Mouse (Mus musculus): ENCODE data around the gene Adgrv1.
A peak's percentile ranks its signal among the peaks of the same experiment; 100 is the strongest.
"Not testable (repeated sequence)": the region's sequence is repeated elsewhere in the genome, so short reads cannot be mapped to it uniquely, and the experiment has no call there.

Gene Adgrv1

GRCm38 (mm10) chr13:81632720-81633415 lies at the start of gene Adgrv1:
Adgrv1 (minus strand) TSS chr13:81633154.
- DNase-seq, result peak; percentile 79

- DNase-seq, result no peak
These were observed 42.4 kb upstream of the Adgrv1 start for GRCm38 (mm10) chr13:81675333-81675732.

DNA sequence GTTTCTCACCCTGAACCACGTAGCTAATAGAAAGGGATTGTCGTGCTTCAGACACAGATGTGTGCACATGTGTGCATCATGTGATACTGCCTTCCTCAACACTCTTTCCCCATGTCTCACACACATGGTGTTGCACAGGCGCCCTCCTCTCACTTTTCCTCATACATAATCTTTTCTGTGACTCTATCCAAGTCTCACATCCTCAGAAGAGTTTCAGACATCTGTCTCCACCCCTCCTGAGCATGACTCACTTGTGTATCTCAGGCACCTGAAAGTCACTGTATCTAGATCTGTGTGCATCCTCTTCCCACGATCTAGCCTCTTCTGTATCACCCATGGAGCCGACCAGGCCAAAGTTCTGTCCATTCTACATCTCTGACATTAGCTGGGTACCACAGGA lies 34.8 kb upstream of the Adgrv1 start:
- DNase-seq, result no peak

GRCm38 (mm10) chr13:81664331-81664698 lies 31.4 kb upstream of the Adgrv1 start:
- no peak for DNase-seq

DNA sequence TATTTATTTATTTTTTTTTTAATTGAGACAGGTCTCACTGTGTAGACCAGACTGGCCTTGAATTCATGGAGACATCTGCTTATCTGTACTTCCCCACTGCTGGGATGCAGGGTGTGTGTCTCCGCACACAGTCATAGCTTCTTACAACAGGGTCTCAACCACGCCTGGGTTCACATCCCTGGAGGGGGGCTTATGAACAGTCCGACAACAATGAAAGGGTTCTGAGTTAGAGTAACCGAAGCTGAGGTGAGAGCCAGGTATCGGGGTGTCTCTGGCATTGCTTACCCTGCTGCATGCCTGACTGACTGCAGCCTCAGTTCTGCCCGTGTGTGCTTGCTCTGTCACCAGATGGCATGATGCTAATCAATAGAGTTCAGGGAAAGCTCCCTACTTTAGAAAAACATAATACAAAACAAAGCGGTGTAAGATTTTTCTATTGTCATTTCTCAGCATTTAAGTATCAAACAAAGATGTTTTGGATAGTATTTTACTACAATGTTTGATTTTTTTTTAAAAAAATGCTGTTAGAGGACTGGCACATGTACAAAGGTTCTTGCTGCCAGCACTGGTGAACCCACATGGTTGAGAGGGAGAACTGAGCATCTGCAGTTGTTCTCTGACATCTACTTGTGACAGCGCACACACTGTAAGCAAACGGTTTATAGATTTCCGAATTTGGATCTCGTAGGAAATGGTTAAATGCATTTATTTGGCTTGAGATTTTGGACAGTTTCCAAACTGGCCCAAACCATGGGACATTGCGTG lies 30.8 kb upstream of the Adgrv1 start:
- no peak for DNase-seq

DNA sequence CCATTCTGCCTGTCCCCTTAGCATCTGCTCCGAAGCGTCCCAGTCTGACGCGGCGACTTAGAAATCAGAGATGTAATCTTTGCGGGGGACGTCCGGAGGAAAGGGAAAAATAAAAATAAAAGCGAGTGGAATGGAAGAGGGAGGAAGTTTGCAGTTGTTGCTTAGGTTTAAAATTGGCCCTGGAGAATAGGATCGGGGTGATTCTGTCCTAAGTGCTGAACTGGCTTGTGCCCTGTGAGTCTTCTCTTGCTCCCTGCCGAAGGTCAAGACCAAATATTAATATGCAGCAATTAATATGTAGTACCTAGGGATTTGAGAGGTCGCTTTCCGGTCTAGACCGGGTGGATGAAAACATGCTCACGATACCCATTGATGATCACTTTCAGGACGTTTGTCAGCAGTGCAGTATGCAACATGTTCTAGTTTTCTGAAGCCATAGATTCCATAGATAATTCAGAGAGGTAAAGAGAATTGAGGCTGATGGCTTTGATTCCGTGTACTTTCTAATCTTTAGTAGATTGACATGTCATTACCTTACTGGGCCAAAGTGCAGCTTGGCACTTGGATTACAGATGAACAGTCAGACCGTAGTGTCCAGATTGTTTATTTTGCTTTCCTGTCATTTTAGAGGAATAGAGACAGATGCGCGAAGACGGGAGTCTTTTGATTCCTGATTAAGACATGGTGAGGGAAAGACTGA lies 25.2 kb upstream of the Adgrv1 start:
- peak; percentile 31 for DNase-seq

DNA sequence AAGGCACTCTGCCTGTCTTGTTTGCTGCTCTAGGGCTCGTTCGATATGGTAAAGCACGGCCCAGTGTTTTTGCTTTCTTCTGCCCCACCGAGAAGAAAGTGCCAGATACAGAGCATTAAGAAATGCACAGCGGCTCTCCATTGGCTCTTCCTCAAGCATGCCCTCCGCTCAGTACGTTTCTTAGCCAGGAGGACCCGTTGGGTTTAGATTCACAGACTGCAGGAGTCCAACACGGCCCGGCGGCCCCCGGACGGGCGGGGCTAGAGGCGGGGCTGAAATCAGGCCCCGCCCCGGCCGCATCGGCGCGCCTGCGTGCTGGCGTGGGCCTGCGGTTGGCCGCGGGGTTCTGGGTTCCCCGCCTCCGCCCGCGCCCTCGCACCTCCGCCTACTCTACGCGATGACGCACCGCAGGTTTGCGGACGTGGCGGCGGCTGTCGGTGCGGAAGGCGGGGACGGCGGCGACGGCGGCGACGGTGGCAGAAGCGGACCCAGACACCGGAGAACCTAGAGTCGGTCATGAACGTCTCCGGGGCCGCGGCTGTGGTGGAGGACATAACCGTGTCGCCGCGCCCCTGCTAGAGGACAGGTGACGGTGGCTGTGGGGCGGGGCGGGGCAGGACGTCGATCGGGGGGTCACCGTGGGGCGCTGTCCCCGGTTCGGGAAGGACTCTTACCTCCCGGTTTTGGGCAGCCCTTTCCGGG lies 24.5 kb upstream of the Adgrv1 start, which contains the start of gene Lysmd3:
TSS of gene Lysmd3 (plus strand) at position 313 of the 702 bp plus-strand sequence.
- peak; percentile 92 for DNase-seq

DNA sequence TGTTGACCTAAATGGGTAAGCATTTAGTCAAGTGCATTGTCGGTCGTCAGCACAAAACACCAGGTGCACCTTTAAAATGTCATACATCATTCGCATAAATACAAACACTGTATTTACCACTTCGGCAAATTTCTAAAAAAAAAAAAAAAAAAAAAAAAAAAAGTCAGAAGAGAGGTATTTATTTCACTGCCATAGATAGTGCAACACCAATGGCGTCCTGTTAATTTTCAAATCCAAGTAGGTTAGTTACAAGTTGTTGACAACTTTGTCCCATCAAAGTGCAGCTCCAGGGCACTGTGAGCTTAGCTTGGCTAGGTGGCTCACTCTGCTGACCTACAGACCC lies 24.0 kb upstream of the Adgrv1 start:
- no peak for DNase-seq

DNA sequence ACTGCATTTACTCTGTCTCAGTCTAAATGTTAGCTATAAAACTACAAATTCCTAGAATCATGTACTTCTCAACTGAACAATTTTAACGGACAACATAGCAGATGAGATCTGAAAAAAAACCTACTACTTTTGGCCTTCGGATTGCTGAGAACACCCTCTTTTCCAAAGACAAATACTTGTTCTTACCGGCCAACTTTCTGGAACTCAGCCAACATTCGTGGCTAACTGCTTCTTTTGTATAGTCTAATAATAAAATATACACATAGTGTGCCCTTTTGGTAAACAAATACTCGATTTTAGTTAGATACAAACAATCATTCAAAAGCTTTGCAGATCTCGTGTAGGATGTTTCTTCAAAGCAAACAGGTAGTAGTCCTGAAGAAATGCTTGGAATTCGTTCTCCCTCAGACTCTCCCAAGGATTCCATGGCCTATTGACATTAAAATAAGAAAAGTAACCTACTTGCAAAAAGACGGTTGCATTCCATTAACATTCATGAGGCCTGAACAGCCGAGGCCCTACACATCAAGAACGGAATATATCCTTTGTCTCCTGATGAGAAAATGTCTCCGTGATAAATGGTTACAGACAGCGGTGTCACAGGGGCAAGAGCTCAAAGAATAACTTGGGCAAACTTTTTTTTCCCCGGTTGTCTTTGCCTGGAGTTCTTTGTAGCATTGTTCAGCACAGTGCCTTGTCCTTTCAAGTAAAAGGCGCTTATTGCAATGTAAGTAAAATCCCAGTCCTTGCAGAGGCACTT lies 23.3 kb upstream of the Adgrv1 start:
- peak; percentile 17 for DNase-seq

GRCm38 (mm10) chr13:81650382-81650781 lies 17.4 kb upstream of the Adgrv1 start:
- not testable (repeated sequence) for DNase-seq

DNA sequence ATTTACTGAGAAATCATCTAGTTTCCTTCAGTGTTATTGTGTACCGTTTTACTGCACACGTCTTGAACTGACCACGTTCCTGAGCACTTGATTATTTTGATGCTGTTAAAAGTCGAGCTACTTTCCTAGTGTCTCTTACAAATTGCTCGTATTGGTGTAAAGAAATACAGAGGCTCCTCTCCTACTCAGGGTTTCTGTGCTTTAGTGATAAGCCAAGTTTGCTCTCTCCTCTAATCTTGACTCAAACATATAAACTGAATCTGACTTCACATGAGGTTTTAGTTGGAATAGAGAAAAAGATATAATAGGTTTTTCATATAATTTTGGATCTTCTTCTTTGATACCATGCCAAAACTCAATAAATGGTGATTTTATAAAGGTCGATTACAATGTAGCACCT lies 13.4 kb upstream of the Adgrv1 start:
- DNase-seq, result no peak

DNA sequence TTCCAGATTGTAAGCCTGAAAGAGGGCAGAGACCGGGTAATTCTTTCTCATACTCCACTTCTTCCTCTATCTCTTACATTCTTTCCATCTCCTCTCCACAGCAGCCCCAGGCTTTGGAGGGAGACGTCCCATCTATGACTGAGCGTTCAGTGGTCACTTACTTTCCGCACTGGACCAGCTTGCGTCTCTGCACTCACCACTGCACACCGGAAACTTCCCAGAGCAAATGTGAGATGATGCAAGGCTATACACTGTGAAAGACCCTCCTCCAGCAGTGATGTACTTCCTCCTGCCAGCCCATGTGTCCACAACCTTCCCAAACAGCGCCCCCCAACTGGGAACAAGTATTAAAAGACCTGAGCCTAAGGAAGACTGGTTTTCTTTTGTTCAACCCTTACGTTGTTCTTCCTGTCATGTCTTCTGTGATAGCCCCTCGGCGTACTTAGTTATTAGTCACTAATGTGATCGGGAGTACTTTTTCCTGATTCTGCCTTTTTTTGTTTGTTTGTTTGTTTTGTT lies 11.2 kb upstream of the Adgrv1 start:
- DNase-seq, result no peak

DNA sequence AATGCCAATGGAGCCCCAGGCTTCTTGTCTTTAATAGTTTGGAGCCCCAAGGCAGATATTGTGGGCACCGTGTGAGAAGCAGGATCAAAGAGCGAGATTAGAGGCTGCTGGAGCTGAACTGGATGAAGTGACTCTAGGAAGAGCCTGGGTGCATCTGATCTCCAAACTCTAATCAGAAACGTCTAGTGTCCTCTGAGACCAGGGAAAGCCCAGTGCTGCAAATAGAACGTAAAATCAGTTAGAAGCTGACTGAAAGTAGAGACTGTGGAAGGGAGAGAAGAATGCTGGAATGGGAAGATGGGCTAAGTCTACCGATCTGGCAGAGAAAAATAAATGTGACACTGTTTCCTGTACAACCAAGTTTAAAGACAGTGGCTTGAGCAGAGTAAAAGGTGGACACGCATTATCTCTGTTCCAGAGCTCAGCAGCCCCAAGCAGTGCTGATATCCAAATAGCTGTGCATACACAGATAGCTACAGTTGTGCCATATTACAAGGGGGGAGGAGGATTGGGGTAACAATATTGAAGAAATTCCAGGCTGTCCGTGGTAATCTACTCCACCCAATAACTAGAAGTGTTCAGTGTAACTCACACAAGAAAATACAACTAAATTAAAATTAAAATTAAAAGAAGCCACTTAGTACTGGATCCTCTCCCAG lies 9.7 kb upstream of the Adgrv1 start:
- DNase-seq, result no peak

DNA sequence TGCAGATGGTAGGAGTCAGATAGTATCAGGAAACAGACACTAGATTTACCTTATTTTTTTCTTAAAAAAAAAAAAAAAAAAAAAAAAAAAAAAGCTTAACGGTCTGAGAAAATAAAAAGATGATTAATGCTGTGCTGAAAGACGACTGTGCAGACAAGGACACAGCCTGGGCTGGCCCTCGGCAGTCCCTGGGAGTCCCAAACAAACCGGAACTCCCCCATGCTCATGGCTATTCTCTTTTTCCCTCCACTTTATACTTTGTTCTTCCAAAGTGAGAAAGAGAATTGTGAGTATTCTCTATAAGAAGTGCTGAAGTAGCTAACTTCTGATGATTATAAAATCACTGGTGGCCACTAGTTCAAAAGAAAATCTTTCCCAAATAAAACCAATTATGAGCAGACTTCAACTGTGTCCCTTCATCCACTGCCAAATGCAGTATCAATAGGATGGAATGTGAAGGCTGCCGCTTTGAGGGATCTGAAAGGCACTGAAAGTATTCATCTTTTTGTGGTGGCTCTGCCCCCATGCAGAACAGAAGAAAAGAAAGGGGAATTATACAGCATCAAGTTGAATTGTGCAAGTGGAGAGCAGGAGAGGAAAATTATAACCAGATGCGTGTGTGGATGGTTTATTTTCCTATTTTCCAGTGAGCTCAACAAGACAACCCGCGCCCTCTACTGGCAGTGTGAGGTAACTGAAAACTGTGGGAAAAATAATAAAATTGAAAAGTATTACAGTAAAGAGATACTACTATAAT lies 8.5 kb upstream of the Adgrv1 start:
- DNase-seq, result peak; percentile 29

GRCm38 (mm10) chr13:81640881-81641280 lies 7.9 kb upstream of the Adgrv1 start:
- DNase-seq, result no peak

- no peak for DNase-seq
These were observed 6.7 kb upstream of the Adgrv1 start for GRCm38 (mm10) chr13:81639624-81640023.

DNA sequence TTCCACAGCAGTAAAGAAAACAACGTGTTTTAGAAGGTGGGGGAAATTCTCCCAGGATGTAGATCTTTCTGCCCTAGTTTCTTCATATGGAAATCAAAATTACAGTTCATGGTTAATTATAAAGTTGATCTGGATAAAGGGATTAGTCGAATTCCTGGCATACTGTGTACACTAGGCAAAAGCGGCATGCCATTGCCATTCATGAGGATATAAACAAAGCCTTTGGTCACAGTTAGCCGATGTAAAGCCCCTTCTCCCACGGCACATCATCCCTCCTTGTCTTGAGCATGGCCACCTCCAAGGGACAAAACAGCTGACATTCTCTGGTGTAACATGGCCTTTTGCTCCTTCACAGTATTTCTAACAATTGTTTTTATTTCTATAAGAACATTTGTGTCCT lies 2.4 kb downstream of the Adgrv1 start:
- DNase-seq, result no peak

DNA sequence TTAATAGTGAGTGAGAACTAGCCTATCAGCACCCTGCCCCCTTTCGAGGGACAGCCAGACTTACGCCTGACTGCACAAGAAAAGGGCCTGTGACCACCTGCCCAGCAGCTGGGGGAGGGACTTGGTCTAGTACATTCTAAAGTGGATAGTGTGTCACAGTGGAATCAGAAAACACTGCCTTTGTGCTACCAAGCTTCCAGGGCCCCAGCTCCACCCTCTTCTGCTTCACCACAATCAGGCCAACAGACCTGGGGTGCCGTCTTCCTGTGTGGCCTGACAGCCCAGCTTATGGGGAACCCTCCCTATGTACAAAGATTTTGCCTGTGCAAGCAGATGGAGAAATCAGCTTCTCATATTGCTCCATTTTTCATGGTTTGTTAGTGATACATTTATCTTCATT lies 3.6 kb downstream of the Adgrv1 start:
- no peak for DNase-seq

GRCm38 (mm10) chr13:81628631-81629190 lies 4.2 kb downstream of the Adgrv1 start:
- DNase-seq, result no peak

DNA sequence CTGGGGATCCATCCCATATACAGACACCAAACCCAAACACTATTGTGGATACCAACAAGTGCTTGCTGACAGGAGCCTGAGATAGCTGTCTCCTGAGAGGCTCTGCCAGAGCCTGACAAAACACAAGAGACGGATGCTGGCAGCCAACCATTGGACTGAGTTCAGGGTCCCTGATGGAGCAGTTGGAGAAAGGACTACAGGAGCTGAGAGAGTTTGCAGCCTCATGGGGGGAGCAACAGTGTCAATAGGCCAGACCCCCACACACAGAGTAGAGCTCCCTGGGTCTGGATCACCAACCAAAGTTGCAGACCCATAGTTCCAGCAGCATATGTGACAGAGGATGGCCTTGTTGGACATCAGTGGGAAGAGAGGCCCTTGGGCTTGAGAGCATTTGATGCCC lies 5.1 kb downstream of the Adgrv1 start:
- not testable (repeated sequence) for DNase-seq

DNA sequence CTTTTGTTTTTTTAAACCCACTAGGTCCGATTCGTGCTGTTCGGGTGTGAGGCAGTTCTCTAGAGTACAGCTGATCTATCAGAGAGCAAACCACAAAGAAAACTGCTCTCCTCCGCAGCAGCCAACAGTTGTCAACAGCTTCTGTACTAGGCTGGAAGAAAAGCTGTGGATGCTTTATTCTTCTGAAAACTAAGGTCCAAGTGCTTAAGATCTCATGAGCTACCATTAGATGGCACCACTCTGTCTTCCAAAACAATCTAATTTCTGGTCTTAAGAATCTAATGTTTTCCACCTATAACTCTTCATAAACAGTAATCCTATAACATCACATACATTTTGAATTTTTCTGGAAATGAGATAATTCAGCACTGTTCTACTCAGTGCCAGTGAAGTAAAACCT lies 22.6 kb downstream of the Adgrv1 start:
- no peak for DNase-seq

Data from kidney, adult 9 months (tissue).